Mouse (Mus musculus): ENCODE results near the gene Ubac2. TPM values are rescaled to one million over a fixed set of nuclear protein-coding genes. Genes with fewer than 3 reads are reported as not detected.
A peak's percentile ranks its signal among the peaks of the same experiment; 100 is the strongest.
"Not testable (repeated sequence)": the region's sequence is repeated elsewhere in the genome, so short reads cannot be mapped to it uniquely, and the experiment has no call there.

Gene Ubac2
- total RNA-seq (2021) = 10 to 100 TPM; 48.4 to 51.8 TPM
- long read RNA-seq, transcript Ubac2-201 (9 exons, 2,139 nt) = major isoform, 62 of 76 reads
- long read RNA-seq, partial matches to known transcripts = 5 of 76 reads
- long read RNA-seq, other reads (novel, unspliced or antisense) = 9 of 76 reads

GRCm38 (mm10) chr14:121878176-121878858 lies at the start of gene Ubac2:
TSS of gene Ubac2 (plus strand) at chr14:121878620.
- peak; percentile 97 to 99 for DNase-seq (ENCODE audit: low spot score in 2 of 2)

DNA sequence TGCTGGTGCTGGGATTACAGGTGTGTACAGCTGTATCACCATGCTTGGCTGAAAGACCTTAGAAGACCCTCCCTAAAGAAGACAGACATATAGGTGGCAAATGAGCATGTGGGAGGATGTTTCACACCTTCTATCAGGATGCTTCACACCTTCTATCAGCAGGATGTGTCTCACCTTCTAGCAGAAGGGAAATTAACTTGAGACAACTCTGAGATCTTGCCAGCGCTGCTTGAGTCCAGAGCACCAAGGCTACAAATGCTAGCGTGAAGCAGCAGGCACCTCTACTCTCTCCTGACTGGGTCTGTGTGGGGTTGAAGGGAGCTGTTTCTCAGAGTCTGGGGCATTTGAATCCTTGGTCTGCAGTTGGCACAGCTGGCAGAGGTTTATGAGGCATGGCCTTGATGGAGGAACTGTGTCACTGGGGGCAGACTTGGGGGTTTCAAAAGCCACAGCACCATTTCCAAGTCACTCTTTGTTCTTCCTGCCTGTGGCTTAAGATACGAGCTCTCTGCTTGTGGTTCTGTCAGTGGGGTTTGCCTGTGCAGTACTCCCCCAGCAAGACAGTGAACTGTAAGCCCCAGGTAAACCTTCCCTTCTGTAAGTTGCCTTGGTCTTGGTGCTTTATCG lies 48.5 kb upstream of the Ubac2 start:
- no peak for DNase-seq (ENCODE audit: low spot score in 2 of 2)

GRCm38 (mm10) chr14:121833001-121833520 lies 45.4 kb upstream of the Ubac2 start:
- no peak for DNase-seq (ENCODE audit: low spot score in 2 of 2)

GRCm38 (mm10) chr14:121838161-121838560 lies 40.3 kb upstream of the Ubac2 start:
- DNase-seq (ENCODE audit: low spot score in 2 of 2) = no peak

GRCm38 (mm10) chr14:121840217-121840616 lies 38.2 kb upstream of the Ubac2 start:
- no peak for DNase-seq (ENCODE audit: low spot score in 2 of 2)

DNA sequence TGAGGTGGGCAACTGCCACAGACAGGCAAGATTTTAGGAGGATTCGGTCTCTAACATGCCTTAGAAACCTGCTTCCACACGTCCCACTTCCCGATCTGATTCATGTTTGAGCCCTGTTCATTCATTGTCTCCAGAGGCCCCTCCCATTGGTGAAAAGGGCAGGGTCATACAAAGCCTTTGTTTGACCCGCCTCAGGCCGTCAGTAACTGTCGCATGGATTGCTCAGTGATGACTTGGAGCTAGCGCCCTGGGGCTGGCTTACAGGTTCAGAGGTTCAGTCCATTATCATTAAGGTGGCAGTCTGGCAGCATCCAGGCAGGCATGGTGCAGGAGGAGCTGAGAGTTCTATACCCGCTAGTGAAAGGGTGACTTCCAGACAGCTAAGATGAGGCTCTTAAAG lies 33.9 kb upstream of the Ubac2 start:
- DNase-seq (ENCODE audit: low spot score in 2 of 2) = no peak

GRCm38 (mm10) chr14:121851231-121851630 lies 27.2 kb upstream of the Ubac2 start:
- DNase-seq (ENCODE audit: low spot score in 2 of 2) = no peak

DNA sequence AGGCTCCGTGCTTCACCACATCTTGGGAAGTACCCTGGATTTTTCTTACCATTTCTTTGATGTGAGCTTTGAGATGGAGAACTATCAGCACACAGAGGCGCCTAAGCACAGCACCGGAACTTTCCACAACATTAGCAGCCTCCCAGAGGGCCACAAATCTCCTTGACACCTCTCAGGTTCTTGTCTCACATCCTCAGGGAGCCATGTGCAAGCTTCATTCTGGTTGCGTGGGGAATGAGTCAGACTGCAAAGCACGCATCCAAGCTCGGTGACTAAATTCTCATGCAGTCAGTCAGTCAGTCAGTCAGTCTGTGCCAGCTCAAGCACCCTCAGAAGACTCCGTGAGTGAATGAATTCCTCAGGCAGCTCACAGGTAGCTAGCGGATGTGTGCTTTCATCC lies 25.9 kb upstream of the Ubac2 start:
- no peak for DNase-seq (ENCODE audit: low spot score in 2 of 2)

DNA sequence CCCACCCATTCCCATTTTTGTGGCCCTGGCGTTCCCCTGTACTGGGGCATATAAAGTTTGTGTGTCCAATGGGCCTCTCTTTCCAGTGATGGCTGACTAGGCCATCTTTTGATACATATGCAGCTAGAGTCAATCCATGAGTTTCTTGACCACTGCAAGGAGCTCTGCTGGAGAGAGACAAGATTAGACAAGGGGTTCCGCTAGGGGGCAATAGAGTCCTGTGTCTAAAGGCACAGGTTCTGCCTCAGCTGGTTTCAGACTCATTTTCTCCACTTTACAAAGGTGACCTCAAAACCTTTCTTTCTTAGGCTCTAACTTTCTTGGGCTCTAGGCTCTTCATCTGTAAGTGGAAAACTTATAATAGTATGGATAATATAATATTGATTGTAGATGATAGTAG lies 13.3 kb upstream of the Ubac2 start:
- DNase-seq (ENCODE audit: low spot score in 2 of 2) = peak; percentile 22 to 80

- DNase-seq (ENCODE audit: low spot score in 2 of 2) = no peak
Observed at GRCm38 (mm10) chr14:121866574-121866973, 11.8 kb upstream of the Ubac2 start.

GRCm38 (mm10) chr14:121869111-121869510 lies 9.3 kb upstream of the Ubac2 start:
- peak in 1 of 2 experiments; percentile 46 for DNase-seq (ENCODE audit: low spot score in 2 of 2)

DNA sequence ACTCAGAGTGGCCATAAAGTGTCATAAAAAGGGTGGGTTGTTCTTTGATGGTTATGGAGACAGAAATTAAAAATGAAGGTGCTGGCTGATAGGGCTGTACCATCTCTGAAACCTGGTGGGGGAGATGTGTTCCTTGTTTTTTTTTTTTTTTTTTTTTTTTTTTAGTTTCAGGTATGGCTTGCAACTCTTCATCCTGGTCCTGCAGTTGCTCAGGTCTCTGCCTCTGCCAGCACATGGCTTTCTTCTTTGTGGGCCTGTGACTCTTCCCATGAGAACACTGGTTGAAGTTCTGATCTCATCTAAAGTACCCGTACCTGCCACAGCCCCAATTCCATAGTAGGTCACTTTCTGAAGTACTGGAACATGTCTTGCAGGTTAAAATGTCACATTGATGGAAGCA lies 5.7 kb upstream of the Ubac2 start:
- no peak for DNase-seq (ENCODE audit: low spot score in 2 of 2)

DNA sequence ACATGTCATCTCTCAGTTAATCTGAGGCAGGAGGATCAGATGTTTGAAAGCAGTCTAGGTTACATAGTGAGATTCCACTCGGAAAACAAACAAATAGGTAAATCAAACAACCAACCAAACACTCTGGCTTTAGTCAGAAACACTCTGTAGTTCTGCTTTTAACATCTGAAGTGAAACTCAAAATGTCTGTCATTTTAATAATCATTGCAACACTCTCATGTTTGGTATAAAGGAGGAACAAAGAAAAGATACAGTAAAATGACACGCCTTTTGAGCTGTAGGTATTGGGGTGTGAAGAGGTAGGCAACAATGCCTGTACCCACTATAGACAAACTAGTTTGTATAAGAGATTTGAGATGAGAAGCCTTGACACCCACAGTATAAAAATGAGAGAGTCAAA lies 5.2 kb upstream of the Ubac2 start:
- no peak for DNase-seq (ENCODE audit: low spot score in 2 of 2)

GRCm38 (mm10) chr14:121873646-121874045 lies 4.8 kb upstream of the Ubac2 start:
- DNase-seq (ENCODE audit: low spot score in 2 of 2) = no peak

DNA sequence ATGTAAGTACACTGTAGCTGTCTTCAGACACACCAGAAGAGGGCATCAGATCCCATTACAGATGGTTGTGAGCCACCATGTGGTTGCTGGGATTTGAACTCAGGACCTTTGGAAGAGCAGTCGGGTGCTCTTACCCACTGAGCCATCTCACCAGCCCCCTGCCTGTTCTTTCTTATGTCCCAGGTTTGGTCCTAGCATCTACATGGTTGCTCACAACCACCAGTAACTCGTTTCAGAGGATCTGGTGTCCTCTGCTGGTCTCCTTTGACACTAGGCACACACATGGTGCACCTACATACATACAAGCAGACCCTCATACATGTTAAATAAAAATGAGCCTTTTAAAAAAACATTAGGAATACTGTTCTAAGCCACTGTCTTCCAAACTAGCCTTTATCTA lies 2.2 kb upstream of the Ubac2 start:
- not testable (repeated sequence) for DNase-seq (ENCODE audit: low spot score in 2 of 2)

DNA sequence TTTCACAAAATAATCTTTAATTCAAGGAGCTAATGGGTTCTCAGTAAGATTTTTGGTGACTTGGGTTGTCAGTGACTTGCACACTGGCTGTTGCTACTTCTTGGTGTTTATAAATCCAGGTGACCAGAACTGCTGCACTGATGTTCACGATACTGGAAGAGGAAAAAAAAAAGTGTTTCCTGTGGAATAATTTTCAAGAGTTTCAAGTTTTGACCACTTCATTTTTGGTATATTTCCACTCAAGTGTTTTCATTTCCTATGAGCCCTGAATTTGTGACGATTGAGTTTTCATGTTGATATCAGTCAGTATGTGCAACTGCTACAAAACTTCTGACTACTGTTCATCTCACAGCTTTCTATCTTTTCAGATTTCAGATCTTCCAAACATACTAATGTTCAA lies 1.6 kb upstream of the Ubac2 start:
- DNase-seq (ENCODE audit: low spot score in 2 of 2) = no peak

DNA sequence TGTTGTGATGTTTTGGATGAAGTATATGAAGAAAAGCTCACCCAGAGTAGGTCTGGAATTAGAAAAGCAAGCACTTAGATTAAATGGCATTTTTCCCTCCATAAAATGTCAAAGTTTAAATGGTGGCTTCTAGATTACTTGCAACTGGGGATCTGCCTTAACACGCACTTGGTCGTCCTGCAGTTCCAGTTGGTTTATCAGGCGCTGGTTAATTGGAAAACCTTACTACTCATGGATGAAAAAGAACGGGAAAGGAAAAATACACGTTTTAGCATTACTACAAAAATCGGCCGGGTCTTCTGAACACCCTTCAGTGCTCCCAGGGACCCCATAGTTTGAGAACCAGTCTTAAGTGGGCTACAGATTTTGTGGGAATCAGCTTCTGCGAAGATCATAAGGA lies 780 bp upstream of the Ubac2 start:
- no peak for DNase-seq (ENCODE audit: low spot score in 2 of 2)

DNA sequence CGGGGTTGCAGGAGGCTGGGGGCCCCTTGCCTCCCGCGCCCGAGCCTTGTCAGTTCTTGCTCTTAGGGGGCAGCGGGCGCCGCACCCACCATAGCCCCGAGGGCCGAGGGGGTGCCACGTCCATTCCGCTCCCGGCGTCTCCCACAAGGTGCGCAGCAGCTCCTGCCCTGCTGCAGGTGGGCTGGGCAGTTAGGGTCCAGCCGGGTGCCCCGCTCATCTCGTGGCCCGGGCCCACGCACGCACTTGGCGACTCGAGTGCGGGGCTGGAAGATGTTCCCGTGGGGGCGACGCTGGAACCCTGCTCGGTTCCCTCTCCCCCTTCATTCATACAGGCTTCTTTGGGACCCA lies 413 bp downstream of the Ubac2 start:
- no peak for DNase-seq (ENCODE audit: low spot score in 2 of 2)

GRCm38 (mm10) chr14:121879266-121879840 lies 933 bp downstream of the Ubac2 start:
- DNase-seq (ENCODE audit: low spot score in 2 of 2) = peak; percentile 48 to 78

GRCm38 (mm10) chr14:121881211-121881610 lies 2.8 kb downstream of the Ubac2 start:
- no peak for DNase-seq (ENCODE audit: low spot score in 2 of 2)

DNA sequence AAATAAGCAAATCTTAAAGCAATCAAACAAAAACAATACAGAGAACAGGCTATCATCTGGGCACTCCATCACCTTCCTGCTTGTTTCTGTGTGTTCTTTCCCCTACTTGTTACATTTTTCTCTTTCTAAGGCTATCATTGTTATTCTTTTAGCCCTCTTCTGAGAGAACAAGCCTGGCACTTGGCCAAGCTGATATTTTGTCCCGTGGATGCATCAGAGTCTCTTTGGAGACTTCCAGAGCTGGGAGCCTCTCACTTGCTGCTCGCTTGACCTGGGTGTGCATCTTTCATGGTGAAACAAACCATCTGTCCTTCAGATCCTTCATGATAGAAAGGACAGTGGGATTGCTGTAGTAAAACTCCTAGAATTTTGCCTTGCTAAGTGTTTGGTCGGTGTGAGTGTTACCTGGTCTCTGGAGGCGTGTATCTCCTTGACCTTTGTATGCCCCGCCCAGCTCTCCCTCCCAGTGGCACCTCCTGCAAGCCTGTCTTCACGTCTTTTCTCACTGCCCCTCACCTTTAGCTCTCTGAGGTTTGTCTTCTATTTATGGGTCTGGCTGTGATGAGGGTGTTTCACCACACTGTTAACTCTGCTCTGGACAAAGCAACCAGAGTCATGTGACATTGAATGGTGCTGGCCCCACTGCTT lies 5.9 kb downstream of the Ubac2 start:
- no peak for DNase-seq (ENCODE audit: low spot score in 2 of 2)

- no peak for DNase-seq (ENCODE audit: low spot score in 2 of 2)
Observed at GRCm38 (mm10) chr14:121893747-121894146, 15.3 kb downstream of the Ubac2 start.
